Mouse (Mus musculus): ENCODE measurements around the gene Sema3f.

DNA sequence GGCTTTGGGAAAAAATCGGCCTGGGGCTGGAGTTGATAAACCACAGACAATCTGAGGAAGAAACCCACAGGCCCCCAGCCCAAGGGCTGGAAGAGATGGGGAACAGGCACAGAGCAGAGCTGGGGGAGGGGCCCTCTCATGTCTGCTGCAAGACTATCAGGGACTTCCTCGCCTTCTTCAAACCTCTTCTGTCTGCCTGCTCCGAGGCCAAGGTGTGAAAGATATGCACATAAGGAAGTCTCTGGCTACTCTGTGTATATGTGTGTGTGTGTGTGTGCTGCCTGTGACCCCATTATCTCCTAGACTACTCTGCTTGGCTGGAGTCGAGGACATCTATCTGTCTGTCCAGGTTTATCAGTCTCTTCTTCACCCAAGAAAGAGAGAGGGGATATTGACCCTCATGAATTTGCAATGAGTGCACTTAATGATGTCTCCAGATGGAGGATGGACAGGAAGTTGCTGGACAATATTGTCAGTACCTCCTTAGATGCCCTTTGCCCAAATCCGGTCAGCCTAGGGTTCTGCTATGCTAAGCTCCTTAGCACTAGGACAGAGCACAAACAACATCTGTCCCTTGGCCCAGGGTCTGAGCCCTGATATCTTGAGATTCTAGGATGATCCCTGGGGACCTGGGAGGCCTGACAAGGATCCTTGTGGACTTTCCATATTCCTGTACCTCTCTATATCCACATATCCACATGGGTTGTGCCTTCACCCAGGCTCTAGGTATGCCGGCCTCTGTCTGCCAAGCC, 18.8 kb upstream of the Sema3f start:
- TF ChIP-seq POLR2A (IDR thresholded peaks at IDR 0.05; ENCODE audit: insufficient read depth, low read depth, low read length) = no peak
- no peak for TF ChIP-seq CTCF (IDR thresholded peaks at IDR 0.05; ENCODE audit: insufficient read depth, low read depth, low read length)
